Mouse (Mus musculus): Measurements from ENCODE around the gene Olfr1487.
"Not testable (repeated sequence)": the region's sequence is repeated elsewhere in the genome, so short reads cannot be mapped to it uniquely, and the experiment has no call there.

Gene Olfr1487

GRCm38 (mm10) chr19:13617075-13617474 is at the start of gene Olfr1487:
TSS of gene Olfr1487 (plus strand) at chr19:13617375.
- DNase-seq (ENCODE audit: low read depth, low spot score), result not testable (repeated sequence)

- DNase-seq (ENCODE audit: low read depth, low spot score), result no peak
Observed at GRCm38 (mm10) chr19:13583211-13583610, 34.0 kb upstream of the Olfr1487 start, which contains the start of gene Olfr1484. TSS of gene Olfr1484 (plus strand) at chr19:13583511.

GRCm38 (mm10) chr19:13631321-13631720 is 14.1 kb downstream of the Olfr1487 start, which contains the start of gene Olfr1489:
TSS of gene Olfr1489 (plus strand) at chr19:13631621.
- no peak for DNase-seq (ENCODE audit: low read depth, low spot score)

- no peak for DNase-seq (ENCODE audit: low read depth, low spot score)
Observed at GRCm38 (mm10) chr19:13650791-13651190, 33.6 kb downstream of the Olfr1487 start, which contains the start of gene Olfr1490. TSS of gene Olfr1490 (plus strand) at chr19:13651091.

Data from CD4-positive helper T cell, adult 2 months (primary cell).